Mouse (Mus musculus) thymus, postnatal 10 days (tissue): Measurements from ENCODE around the gene Cnot1.

Experiments
- DNase-seq, 2 experiments: peaks; one replicate each; pipeline ENCODE4 v3.0.0; 2021; ENCODE audit warnings: low spot score in 2 of 2

The Cnot1 gene

GRCm38 (mm10) chr8:95688073-95688672 is 119.1 kb downstream of the Cnot1 start:
- no peak for DNase-seq

DNA sequence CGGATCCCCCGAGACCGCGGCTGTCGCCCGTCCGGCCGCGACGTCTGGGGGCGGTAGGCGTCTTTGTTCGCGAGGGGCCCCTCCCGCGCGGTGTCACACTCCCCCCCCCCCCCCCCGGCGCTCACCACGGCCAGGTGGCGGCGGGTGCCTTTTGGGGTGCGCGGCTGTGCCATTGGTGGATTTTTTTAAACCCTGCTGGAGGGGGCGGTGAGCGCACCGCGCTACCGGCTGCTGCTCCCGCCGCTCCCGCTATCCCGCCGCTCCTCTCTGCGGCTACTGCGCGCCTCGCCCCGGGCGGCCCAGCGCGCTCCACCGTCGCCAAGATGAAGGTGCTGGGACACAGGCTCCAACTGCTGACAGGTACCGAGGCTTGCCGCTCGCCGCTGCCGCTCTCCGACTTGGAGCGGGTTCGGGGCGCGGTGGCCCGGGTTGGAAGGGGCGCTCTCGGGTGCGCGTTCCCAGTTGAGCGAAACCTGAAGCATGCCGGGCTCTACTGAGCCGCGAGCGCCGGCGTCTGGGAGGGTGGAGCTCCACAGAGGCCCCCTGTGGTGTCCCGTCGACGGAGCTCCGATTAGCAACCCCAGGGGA is 129.1 kb downstream of the Cnot1 start:
- DNase-seq: peak; percentile 21 to 31

GRCm38 (mm10) chr8:95677591-95678023 is 129.7 kb downstream of the Cnot1 start:
- DNase-seq: peak in 1 of 2 experiments; percentile 13

GRCm38 (mm10) chr8:95676631-95677030 is 130.6 kb downstream of the Cnot1 start, which contains the start of gene Ndrg4:
Gene Ndrg4 (plus strand): TSS chr8:95676980.
- no peak for DNase-seq

DNA sequence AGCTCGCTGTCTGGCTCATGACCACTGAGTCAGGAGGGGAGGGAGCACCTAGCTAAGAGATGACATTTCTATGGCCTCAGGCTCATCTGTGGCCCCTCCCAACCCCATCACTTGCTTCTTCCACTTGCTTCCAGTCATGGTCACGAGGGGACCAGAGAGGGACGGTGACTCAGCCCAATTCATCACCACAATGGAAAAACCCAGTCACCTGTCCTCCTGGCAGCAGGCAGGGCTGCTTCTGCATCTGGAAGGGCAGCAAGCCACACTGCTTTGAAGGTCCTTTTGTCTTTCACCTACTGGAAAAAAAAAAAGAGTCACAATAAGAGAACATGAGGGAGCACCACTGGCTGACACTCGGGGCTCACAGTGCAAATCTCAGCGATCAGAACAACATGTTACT is 134.5 kb downstream of the Cnot1 start:
- DNase-seq: no peak

GRCm38 (mm10) chr8:95671861-95672260 is 135.4 kb downstream of the Cnot1 start:
- DNase-seq: no peak

DNA sequence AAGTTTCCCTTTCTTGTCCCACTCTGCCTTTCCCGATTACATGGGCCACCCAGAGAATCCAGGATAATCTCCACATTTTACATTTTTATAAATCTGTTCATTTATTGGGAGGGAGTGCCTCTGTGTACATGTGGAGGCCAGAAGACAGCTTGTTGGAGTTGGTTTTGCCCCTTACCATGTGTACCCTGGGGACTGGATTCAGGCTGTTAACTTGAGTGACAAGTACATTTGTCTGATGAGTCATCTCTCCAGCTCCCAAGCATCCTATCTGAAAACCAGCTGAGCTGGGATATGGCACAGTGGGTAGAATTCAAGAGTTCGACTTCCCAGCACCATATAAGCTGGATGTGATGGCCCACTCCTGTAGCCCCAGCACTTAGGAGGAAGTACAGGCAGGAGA is 137.3 kb downstream of the Cnot1 start:
- no peak for DNase-seq
